Mouse (Mus musculus) limb, embryonic 15.5 days (tissue): ENCODE measurements around the gene Cln5. TPM values are rescaled to one million over a fixed set of nuclear protein-coding genes. Genes with fewer than 3 reads are reported as not detected.

Source experiments
- ATAC-seq: fragments of 200-750 bp; cut with Nextera tagmentation; 2 replicates; pipeline ENCODE4 v1.8.0; 2017; ENCODE audit warnings: low read depth, moderate TSS enrichment; ENCODE audit not compliant: insufficient number of reproducible peaks, low FRiP score, low TSS enrichment
- H3K27ac ChIP-seq: fragments of 300-500 bp; sonication (generic); 2 replicates; pipeline ENCODE4 v1.5.1; 2015; ENCODE audit warnings: moderate library complexity, mild to moderate bottlenecking, inconsistent platforms
- H3K27me3 ChIP-seq: fragments of 300-500 bp; sonication (generic); 2 replicates; pipeline ENCODE4 v1.6.1; 2015; ENCODE audit warnings: inconsistent platforms
- H3K36me3 ChIP-seq: fragments of 300-500 bp; sonication (generic); 2 replicates; pipeline ENCODE4 v1.6.1; 2015; ENCODE audit warnings: inconsistent platforms
- H3K4me1 ChIP-seq: fragments of 300-500 bp; sonication (generic); 2 replicates; pipeline ENCODE4 v1.6.1; 2015; ENCODE audit warnings: inconsistent platforms
- H3K4me2 ChIP-seq: fragments of 300-500 bp; sonication (generic); 2 replicates; pipeline ENCODE4 v1.6.1; 2015; ENCODE audit warnings: mild to moderate bottlenecking, inconsistent platforms
- H3K4me3 ChIP-seq: fragments of 300-500 bp; sonication (generic); 2 replicates; pipeline ENCODE4 v1.5.1; 2015; ENCODE audit warnings: mild to moderate bottlenecking, inconsistent platforms
- H3K9ac ChIP-seq: fragments of 300-500 bp; sonication (generic); 2 replicates; pipeline ENCODE4 v1.6.1; 2015; ENCODE audit warnings: inconsistent platforms
- H3K9me3 ChIP-seq: fragments of 300-500 bp; sonication (generic); 2 replicates; pipeline ENCODE4 v1.6.1; 2016; ENCODE audit warnings: inconsistent platforms
- WGBS: fragments of 180-500 bp; shearing (Covaris S2); methylation state at CpG from one replicate; pipeline ENCODE4 v1.1.7; 2015; 5-methylcytosine and 5-hydroxymethylcytosine counted together
- polyA plus RNA-seq: library from polyadenylated mRNA; unstranded; fragments of >200 nt; fragmentation: Nextera tagmentation; extraction: Ambion mirVana; gene quantifications from 2 replicates; pipeline ENCODE4 v1.2.1, GENCODE M21; 2015

The Cln5 gene
- polyA plus RNA-seq, 1 experiment from 2014 or later: 33.5 TPM

DNA sequence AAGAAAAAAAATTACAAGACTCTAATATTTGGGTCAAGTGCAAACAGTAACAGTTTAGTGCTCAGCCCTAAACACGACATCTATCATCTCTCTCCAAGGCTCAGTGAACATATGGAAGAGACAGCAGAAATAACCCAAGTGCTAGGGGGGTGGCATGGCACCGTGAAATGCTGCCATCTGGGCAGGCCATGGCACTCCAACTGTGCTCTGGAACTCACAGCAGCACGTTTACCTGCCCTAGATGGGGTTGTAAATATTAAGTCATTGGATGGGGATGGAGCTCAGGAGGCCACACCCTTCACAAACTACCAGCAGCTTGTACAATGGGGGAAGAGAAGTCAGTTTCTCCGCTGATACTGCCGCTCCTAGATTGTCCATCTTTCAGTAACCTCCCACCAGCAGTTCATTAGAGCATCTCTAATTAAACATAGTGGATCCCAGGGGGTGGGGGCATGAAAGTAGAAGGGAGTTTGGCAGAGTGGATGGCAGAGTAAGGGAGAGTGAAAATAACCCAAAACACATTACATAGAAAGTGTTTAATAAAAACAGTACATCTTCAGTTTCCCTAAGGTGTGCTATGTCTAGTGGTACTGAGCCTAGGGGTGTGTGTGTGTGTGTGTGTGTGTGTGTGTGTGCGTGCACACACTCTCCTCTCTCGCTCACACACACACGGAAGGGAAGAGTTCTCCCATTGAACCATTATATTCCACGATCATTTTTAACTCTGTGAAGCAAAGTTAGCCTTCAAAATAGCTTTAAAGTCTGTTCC, 9.4 kb downstream of the Cln5 start:
- Histone ChIP-seq H3K27ac (no peak overlapping the region), H3K27me3 (no peaks in the 10 kb centered on the region), H3K4me1 (no peaks in the 10 kb centered on the region), H3K9ac (no peak overlapping the region), H3K4me3 (no peak overlapping the region), H3K36me3 (peaks cover 53% of the 10 kb centered on the region), H3K4me2 (no peak overlapping the region), H3K9me3 (no peaks in the 10 kb centered on the region)
- 81% methylated on average over 9 of the region's 9 CpGs for WGBS
- no peak for ATAC-seq

DNA sequence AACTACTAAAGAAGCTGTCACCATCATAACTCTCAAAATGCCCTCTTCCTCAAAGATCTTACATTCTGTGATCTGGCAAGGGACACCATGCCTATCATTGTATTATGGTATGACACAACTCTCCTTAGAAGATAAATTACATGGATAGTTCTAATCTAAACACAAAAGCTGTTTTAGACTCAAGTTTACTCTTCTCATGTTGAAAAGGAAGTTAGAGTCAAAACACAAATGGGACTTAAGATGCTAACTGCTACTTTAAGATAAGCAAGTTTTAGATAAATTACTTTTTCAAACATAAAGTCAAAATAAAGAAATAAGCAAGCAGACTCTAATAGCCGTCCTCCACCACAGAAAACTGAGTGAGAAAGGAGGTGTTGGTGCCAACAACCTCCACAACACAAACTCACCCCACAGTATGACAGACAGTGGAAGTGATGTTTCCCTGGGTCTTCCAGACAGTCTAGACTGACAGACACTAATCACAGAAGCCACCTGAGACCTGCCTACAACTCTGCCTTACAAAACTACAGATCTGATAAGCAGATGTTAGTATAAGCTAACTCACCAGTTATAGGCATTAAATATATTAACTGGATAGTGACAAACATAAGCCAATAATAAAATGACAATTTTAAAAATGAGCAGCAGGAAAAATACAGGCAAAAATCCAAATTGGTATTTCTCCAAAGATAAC, 16.0 kb downstream of the Cln5 start:
- H3K36me3 ChIP-seq: peaks cover 51% of the 10 kb centered on the region
- WGBS: 81% methylated on average over 1 of the region's 1 CpGs

DNA sequence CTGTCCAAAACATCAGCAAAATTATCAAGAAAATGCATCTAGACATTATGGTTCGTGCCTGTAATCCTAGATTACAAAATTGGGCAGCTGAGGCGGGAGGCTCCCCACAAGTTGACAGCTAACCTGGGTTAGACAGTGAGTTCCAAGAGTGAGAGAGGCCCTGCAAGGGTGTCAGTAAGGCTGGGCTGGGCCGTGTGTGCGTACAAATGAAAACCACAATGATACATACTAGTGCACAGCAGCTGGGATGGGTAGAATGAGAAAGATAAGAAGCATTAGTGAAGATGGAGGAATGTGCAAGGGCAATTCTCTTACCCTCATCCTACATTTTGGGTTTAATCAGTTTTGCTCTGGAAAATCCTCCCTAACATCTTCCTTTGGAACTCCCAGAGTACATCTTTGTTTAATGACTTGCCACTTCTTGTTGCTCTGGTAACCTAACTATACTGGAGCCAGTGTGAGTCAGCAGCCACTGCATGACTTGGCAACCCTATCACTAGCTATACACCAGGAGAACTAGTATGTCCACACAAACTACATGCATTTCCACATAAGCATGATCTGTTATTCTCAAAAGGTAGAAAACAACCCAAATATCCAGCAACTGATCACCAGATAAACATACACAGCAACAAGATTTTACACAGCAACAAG, 16.8 kb downstream of the Cln5 start:
- no peak overlapping the region for H3K9ac ChIP-seq
- 93% methylated on average over 4 of the region's 4 CpGs for WGBS
- H3K9me3 ChIP-seq: no peaks in the 10 kb centered on the region
- ATAC-seq: no peak
- H3K4me2 ChIP-seq: no peak overlapping the region
- H3K4me1 ChIP-seq: no peaks in the 10 kb centered on the region
- peaks cover 54% of the 10 kb centered on the region for H3K36me3 ChIP-seq
- H3K27me3 ChIP-seq: no peaks in the 10 kb centered on the region
- H3K4me3 ChIP-seq: no peak overlapping the region
- H3K27ac ChIP-seq: no peak overlapping the region

More for the DNA sequence above, 16.0 kb downstream of the Cln5 start:
- no peak overlapping the region for H3K4me2 ChIP-seq
- no peak overlapping the region for H3K9ac ChIP-seq
- H3K27ac ChIP-seq: no peak overlapping the region
- H3K9me3 ChIP-seq: no peaks in the 10 kb centered on the region
- H3K27me3 ChIP-seq: no peaks in the 10 kb centered on the region
- H3K4me1 ChIP-seq: no peaks in the 10 kb centered on the region
- ATAC-seq: no peak
- no peak overlapping the region for H3K4me3 ChIP-seq

DNA sequence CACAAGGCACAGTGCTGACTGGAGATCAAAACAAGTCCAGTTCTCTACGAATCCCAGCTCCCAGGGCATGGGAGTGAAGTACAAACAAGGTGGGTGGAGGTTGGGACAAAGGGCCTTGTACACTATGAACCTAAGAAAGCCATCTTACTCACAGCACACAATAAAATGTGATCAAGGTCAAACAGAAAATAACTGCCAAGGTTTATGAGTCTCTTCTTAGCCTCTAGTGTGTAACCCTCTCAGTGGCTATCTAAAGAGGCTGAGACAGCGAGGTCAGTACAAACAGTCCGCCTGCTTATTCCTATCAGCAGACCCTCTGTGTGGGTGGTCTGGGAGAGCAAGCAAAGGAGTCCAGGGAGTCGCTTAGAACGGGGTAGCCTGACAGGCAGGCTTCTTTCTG, 17.8 kb downstream of the Cln5 start:
- no peak overlapping the region for H3K4me2 ChIP-seq
- no peaks in the 10 kb centered on the region for H3K27me3 ChIP-seq
- H3K36me3 ChIP-seq: peaks cover 53% of the 10 kb centered on the region
- no peak overlapping the region for H3K9ac ChIP-seq
- no peak overlapping the region for H3K4me3 ChIP-seq
- no peak overlapping the region for H3K27ac ChIP-seq
- no peaks in the 10 kb centered on the region for H3K9me3 ChIP-seq
- H3K4me1 ChIP-seq: no peaks in the 10 kb centered on the region
- 92% methylated on average over 5 of the region's 5 CpGs for WGBS
- no peak for ATAC-seq

DNA sequence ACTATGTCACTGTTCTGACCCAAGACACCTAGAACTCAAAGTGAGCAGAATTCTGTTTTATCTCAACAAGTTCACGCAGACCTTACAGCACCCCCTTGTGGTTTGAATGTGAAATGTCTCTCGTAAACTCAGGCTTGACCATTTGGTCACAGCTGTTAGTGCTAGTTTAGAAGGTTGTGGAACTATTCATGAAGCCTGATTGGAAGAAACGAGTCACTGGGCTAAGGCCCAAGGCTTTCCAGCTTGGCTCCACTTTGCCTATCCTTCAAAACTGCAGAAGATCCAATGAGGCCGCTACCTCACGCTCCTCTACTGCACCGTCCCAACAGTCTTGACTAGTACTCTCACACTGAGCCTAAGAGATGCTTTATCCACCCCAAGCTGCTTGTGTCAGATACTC, 18.6 kb downstream of the Cln5 start:
- no peaks in the 10 kb centered on the region for H3K4me1 ChIP-seq
- no peak for ATAC-seq
- H3K9ac ChIP-seq: no peak overlapping the region
- H3K27ac ChIP-seq: no peak overlapping the region
- H3K27me3 ChIP-seq: no peaks in the 10 kb centered on the region
- no peaks in the 10 kb centered on the region for H3K9me3 ChIP-seq
- H3K36me3 ChIP-seq: peaks cover 48% of the 10 kb centered on the region
- 72% methylated on average over 6 of the region's 6 CpGs for WGBS
- H3K4me2 ChIP-seq: no peak overlapping the region
- no peak overlapping the region for H3K4me3 ChIP-seq

DNA sequence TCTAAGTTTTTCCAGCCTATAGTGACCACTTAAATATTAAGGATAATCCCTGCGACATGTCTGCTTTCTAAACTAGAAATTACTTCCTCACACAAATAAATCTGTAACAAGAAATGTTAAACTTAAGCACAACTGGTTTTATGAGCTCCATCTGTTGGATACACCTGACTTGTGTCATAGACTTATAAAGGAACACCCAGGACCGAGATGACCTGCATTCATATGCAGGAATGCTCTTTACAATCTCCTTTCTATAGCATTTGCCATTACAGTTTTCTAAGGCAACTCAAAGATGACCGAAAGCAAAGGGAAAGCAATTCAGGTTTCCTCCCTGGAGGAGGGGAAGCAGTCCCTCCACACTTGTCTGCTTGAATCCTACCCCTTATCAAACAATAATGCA, 23.2 kb downstream of the Cln5 start:
- Histone ChIP-seq H3K36me3 (peaks cover 23% of the 10 kb centered on the region), H3K27ac (no peak overlapping the region), H3K27me3 (no peaks in the 10 kb centered on the region), H3K4me2 (no peak overlapping the region), H3K4me1 (peaks cover 9% of the 10 kb centered on the region), H3K9ac (no peak overlapping the region), H3K9me3 (no peaks in the 10 kb centered on the region), H3K4me3 (no peak overlapping the region)
- WGBS: 79% methylated on average over 3 of the region's 3 CpGs
- ATAC-seq: no peak

DNA sequence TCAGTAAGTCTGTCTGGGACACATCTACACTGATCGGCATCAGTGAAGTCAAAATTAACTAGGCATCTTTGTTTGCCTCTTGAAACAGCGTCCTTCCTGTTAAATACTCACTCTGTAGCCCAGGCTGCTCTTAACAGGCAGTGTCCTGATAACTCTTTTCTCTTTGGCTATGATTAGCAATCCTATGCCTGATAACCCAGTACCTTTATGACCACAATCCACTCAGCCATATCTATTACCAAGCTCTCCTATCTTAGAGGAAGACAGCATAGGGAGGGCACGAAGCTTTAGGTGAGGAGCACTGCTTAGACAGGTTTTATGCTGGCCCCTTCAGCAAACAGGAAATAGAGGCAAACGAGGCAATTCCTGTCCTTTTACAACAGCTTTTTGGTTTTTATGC, 23.7 kb downstream of the Cln5 start:
- H3K27ac ChIP-seq: no peak overlapping the region
- ATAC-seq: no peak
- H3K4me1 ChIP-seq: peaks cover 9% of the 10 kb centered on the region
- H3K9me3 ChIP-seq: no peaks in the 10 kb centered on the region
- H3K27me3 ChIP-seq: no peaks in the 10 kb centered on the region
- H3K4me2 ChIP-seq: no peak overlapping the region
- H3K36me3 ChIP-seq: peaks cover 20% of the 10 kb centered on the region
- H3K9ac ChIP-seq: no peak overlapping the region
- H3K4me3 ChIP-seq: no peak overlapping the region
- WGBS: 62% methylated on average over 4 of the region's 4 CpGs

DNA sequence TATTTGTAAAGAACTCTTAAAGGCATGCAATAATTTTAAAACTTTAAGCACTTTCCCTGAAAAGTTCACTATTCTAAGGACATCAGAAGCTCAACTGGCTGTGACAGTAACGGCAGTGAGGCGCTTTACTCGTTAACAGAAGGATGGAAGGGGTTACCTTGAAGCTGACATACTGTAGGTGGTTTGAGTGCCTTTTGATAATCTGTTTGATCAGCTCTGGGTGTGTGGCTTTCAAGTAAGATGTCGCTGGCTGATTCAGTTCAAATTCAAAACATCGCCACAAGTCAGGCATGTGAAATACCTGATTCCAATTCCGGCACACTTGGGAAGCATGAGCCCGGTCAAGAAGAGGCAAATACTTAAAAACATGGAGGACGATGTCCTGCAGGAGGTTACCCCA, 25.0 kb downstream of the Cln5 start:
- Histone ChIP-seq H3K4me3 (no peak overlapping the region), H3K27ac (no peak overlapping the region), H3K4me1 (peaks cover 9% of the 10 kb centered on the region), H3K27me3 (no peaks in the 10 kb centered on the region), H3K4me2 (no peak overlapping the region), H3K9me3 (no peaks in the 10 kb centered on the region), H3K36me3 (peaks cover 14% of the 10 kb centered on the region; the same call in 1 of the 2 replicates), H3K9ac (no peak overlapping the region)
- 89% methylated on average over 8 of the region's 8 CpGs for WGBS
- no peak for ATAC-seq

DNA sequence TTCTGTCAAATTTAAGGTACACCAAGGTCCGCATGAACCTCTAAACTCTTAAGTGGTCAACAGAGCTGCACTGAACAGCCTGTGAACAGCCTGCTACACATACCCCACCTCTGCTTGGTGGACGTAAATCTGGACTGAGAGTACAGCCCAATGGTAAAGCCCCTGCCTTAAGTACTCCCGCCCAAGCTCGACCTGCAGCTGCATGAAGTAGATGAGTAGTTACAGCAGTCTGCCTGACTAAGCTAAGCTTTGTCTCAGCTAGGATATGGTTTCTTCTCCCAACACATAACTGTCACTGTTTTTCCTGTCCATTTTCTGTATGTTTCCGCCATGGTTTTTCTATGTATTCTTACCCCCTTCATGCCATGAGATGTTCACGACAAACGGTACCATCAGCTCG, 25.8 kb downstream of the Cln5 start:
- no peak overlapping the region for H3K9ac ChIP-seq
- ATAC-seq: no peak
- WGBS: 89% methylated on average over 8 of the region's 8 CpGs

DNA sequence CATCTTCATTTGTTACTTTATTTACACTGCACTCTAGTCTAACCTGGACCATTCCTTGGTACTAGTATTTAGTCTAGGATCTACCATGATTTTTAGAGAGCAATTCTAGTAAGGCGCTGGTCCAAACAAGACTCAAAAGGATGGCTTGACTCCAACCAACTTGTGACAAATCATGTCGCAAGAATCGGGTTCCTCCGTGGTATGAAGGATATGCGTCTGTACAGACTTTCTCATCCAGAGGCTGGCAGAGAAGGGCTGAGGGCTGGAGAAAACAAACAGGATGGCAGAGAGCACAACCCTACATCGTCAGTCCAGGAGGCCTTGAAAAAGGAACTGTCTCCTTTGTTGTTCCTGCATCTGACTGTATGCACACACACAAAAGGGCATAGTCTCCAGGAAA, 26.6 kb downstream of the Cln5 start:
- Histone ChIP-seq H3K4me1 (peaks cover 9% of the 10 kb centered on the region), H3K27me3 (no peaks in the 10 kb centered on the region), H3K36me3 (peaks cover 9% of the 10 kb centered on the region; the same call in 1 of the 2 replicates), H3K4me3 (no peak overlapping the region), H3K4me2 (no peak overlapping the region), H3K9me3 (no peaks in the 10 kb centered on the region), H3K27ac (no peak overlapping the region), H3K9ac (no peak overlapping the region)
- 76% methylated on average over 6 of the region's 6 CpGs for WGBS
- ATAC-seq: no peak

More for the DNA sequence above, 25.8 kb downstream of the Cln5 start:
- H3K4me1 ChIP-seq: peaks cover 9% of the 10 kb centered on the region
- no peaks in the 10 kb centered on the region for H3K9me3 ChIP-seq
- H3K36me3 ChIP-seq: peaks cover 14% of the 10 kb centered on the region; the same call in 1 of the 2 replicates
- no peak overlapping the region for H3K4me2 ChIP-seq
- no peaks in the 10 kb centered on the region for H3K27me3 ChIP-seq
- no peak overlapping the region for H3K4me3 ChIP-seq
- no peak overlapping the region for H3K27ac ChIP-seq

DNA sequence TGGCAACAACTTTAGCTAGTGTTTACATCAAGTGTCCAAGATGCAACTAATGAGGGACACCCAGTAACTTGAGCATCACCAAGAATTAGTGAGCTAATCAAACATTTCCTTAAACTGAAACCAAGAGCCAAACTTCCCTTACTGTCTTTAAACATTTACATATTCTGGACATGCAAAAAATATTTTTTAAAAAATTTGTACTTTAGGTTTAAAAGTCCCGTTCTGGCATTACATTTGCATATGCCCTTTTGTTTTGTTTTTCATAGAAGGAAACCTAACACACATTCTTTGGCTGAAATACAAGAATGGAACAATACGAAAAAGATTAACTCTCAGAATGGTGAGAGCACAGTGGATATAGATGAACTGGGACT, 28.2 kb downstream of the Cln5 start:
- no peak for ATAC-seq
- WGBS: 0% methylated on average over 2 of the region's 2 CpGs
- H3K9ac ChIP-seq: peak overlapping the region; percentile 99
- peak overlapping the region; percentile 54 for H3K4me2 ChIP-seq
- H3K27ac ChIP-seq: peak overlapping the region; percentile 99; the same call in 1 of the 2 replicates
- peak overlapping the region; percentile 69 for H3K4me3 ChIP-seq
- H3K9me3 ChIP-seq: no peaks in the 10 kb centered on the region
- H3K4me1 ChIP-seq: peaks cover 9% of the 10 kb centered on the region
- no peaks in the 10 kb centered on the region for H3K27me3 ChIP-seq
- H3K36me3 ChIP-seq: peaks cover 6% of the 10 kb centered on the region; the same call in 1 of the 2 replicates
